Mouse (Mus musculus): ENCODE measurements around the gene Gm44805.

Gm44805 gene

GRCm38 (mm10) chr7:19681202-19681694 is at the start of gene Gm44805, which contains the start of gene Apoc4:
Gene Gm44805 (minus strand): TSS chr7:19681423.
Gene Apoc4 (minus strand): TSS chr7:19681479.
- no peak for DNase-seq

- no peak for DNase-seq
Measured at GRCm38 (mm10) chr7:19726541-19726940, 45.3 kb upstream of the Gm44805 start.

DNA sequence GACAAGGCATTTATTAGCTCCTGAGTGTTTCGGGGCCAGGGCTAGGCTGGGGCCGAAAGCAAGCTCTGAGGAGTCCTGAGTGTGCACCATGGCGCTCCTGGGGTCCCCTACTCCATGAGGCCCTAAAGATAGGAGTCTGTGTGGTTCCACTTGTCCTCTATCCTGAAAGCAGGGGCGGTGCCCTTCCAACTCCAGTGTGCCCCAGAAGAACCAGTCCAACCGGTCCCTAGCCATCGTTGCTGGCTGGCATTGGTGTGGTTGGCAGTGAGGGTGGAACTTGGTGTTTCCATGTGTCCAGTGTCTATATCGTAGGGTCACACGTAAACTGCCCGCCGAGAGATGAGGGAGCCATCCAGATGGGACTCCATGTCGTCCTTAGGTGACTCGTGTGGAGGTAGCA is 42.9 kb upstream of the Gm44805 start:
- peak; percentile 60 to 74 for DNase-seq

DNA sequence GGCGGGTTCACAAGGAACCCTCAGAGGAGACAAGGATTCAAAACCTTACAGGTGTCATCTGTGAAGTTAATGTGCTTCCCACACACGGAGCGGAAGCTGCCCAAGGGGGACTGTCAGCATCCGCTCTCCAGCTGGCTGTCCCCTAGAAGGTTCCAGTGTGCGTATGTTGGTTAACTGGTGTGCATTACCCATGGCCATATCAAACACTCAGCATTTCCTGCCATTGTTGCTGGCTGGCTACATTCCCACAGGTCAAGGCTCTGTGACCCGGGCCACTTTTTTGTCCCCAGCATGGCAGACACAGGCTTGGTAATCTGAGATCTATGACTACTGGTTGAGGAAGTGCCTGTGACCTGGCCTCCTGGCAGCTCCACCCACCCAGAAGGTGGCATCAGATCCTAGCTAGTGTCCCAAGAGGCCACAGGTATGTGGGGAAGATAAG is 41.6 kb upstream of the Gm44805 start:
- peak; percentile 77 to 82 for DNase-seq

GRCm38 (mm10) chr7:19719200-19719599 is 38.0 kb upstream of the Gm44805 start:
- DNase-seq = no peak

- no peak for DNase-seq
Measured at GRCm38 (mm10) chr7:19718297-19718952, 37.2 kb upstream of the Gm44805 start.

GRCm38 (mm10) chr7:19717346-19717745 is 36.1 kb upstream of the Gm44805 start:
- no peak for DNase-seq

DNA sequence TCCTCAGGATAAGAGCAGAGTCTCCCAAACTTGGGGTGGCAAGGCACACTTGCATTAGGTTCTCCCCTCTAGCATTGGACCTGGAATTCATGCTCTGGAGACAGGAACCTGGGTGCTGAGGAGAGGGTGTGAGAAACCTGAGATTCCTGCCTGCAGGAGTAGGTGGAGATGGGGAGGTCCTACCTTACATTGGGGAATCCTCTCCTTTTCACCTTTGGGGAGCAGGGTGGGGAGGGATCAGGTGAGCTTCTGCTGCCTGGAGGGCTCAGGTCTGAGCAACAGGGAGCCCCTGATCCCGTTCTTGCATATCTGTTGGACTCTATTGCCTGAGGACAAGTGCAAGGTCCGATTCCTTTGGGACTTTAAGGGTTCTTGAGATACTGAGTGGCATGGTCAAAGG is 35.6 kb upstream of the Gm44805 start:
- DNase-seq = no peak

DNA sequence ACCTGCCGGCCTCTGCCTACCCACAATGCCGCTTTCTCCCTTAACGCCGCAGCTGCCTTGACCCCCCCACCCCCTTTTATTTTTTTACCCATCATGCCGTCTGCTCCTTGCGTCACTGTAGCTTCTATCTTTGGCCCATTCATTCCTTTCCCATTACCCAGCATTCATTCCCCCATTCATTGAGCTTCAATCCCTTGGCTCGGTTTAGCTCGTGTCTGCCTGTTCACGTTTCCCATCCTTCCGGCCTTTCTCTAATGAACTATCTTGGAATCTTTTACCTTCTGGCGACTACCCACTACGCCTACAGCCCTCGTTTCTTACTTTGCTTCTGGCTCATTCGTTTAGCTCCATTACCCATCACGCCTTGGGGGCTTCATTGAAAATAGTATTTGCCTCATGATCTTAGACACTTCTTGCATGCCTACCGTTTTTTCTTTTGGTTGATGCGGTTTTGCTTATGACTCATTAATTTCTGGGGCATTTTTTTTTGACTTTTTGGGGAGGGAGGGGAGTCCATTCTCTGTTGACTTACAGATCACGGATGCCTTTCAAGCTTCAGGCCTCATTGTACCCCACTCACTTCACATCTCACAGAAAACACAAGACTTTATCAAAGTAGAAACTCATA is 34.9 kb upstream of the Gm44805 start:
- no peak for DNase-seq

DNA sequence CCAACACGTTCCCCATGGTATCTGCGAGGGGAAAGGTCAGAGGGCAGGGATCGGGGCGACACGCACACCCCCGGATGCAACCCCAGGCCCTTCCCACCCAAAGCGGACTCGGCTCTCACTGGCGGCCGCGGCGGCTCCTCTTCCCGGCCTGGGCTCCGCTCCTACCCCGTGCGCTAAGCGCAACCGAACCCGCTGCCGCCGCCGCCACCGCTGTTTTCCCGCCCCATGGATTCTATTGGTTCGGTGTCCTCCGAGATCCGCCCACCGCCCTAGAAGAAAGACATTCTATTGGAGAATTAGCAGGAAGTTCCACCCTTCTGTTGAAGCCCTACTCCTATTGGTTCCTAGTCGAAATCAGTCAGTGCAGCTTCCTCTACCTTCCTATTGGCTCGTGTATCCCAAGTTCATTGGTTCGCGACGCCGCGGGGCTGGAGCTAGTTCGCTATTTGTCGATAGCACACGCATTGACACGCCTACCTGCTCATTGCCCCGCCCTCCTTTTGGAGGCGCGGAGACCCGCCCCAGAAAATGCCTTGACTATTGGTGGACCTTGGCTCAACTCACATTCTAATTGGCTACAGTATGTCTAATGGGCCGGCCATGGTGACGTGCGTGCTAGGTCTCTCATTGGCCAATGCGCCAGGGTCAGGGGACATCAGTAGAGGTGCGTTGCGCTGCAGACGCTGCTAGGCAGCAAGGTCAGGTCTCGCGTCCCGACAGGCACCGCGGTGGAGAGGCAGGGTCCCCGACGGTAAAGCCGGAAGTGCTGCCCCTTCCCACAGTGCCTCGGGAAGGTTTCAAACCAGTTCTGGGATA is 34.2 kb upstream of the Gm44805 start, which contains the start of gene Tomm40:
Gene Tomm40 (minus strand): TSS at position 200 of the 816 bp plus-strand sequence.
- DNase-seq = peak; percentile 99 to 100

DNA sequence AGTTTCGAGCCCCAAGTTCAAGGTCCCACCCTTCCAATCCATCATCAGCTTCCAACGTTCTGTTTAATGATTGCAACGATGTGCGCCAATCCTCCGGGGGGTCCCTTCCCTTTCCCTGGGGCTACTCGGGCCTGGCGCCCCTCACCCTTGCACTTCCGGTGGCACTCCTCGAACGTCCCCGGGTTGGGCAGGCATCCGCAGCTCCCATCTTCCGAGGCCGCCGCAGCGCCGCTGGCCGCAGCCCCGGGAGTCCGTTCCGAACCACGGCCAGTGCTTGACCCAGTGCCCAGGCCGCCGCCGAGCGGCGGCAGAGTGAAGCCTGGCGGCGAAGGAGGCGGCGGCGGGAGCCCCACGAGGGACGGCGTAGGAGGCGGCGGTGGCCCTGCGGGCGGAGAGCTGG is 33.6 kb upstream of the Gm44805 start:
- no peak for DNase-seq

GRCm38 (mm10) chr7:19713598-19713997 is 32.4 kb upstream of the Gm44805 start:
- no peak for DNase-seq

DNA sequence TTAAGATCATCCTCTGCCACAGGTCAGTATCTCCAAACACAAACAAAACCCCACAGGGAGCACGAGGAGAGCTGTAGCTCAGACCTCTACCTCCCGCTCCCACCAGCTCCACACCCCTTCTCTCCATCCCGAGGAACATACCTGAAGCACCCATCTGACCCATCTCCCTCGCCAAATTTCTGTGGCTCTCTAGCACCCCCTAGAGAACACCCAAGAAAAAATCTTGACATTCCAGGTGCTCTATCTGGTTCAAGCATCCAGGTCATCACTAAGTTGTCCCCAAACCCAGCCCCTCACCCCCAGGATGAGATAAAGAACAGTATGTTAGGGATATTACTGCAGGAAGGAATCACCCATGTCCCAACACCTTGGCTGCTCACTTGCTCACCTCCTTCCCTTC is 32.0 kb upstream of the Gm44805 start:
- peak in 1 of 2 experiments; percentile 38 for DNase-seq

DNA sequence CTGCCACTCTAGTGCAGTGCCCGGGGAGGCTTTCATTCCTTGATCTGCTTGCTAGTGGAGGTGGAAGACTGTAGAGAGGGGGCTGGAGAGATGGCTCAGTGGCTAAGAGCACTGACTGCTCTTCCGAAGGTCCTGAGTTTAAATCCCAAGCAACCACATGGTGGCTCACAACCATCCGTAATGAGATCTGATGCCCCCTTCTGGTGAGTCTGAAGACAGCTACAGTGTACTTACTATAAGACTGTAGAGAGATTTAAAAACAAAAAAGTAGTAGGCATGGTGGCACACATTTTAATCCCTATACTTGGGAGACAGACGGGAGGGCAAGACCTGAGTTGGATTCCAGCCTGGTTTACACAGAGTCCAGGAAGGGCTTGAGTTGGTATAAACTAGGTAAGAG is 31.2 kb upstream of the Gm44805 start:
- no peak for DNase-seq

DNA sequence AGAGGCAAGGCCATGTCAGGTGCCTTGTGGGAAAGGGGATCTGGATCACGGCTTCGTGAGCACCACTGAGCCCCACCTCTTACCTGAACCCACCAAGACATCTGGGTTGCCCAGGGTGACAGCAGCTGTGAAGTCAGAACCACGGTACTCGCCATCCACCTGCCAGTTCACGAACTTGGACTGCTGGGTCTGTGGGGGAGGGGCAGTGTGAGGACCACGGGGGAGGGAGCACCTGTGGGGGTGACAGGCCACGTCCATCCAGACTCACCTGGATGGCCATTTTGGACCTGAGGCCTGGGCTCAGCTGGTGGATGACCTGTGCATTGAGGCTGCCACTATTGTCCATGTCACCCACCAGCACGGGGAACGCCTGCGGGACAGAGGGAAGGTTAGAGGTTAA is 29.4 kb upstream of the Gm44805 start:
- no peak for DNase-seq

GRCm38 (mm10) chr7:19705271-19705670 is 24.0 kb upstream of the Gm44805 start:
- no peak for DNase-seq

DNA sequence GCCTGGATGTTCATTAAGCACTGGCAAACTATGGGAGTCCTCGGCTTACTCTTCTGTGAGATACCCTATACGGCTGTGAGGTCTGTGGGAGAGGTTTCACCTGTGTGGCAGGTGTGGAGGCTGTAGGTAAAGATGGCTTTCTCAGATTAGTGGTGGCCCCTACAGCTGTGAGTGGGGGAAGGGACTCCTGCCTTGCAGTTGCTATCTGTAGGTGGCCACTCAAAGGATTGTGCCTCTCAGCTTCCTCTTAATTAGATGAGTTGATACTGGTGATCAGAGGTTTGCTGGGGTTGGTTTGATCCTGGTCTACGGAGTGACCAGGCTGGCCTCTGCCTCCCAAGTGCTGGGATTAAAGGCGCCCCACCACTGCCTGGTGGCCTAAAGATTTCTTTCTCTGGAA is 23.3 kb upstream of the Gm44805 start:
- DNase-seq = no peak

- DNase-seq = no peak
Measured at GRCm38 (mm10) chr7:19702859-19703555, 21.8 kb upstream of the Gm44805 start.

DNA sequence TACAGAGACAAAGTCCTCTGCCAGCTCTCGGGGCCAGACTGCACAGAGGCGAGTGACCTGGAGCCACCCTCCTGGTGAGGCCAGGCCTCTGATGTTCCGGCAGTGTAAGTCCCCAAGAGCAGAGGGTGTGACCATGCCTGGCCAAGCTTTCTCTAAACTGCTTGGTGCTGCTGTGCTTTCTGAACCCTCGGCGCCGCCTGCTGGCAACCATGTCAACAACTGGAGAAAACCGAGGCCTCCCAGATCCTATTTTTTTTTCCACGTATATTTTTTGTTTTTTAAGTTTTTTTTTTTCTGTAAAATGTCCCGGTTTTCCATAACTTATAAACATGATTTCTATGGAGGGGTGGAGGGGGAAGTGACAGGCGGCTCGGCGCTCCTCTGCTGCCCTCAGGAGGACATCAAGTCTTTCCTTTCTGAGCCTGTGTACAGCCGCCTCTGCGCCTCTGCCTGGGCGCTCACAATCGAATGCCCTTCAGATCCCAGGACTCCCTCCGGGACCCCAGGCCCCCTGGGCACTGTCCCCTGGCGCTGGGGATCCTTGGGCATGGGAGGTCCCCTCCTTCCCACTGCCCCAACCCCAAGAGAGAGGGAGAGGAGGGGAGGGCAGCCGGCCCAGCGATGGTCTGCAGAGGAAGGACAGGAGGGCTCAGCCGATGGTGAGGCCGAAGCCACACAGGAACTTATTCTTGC is 20.0 kb upstream of the Gm44805 start:
- DNase-seq = peak; percentile 85

DNA sequence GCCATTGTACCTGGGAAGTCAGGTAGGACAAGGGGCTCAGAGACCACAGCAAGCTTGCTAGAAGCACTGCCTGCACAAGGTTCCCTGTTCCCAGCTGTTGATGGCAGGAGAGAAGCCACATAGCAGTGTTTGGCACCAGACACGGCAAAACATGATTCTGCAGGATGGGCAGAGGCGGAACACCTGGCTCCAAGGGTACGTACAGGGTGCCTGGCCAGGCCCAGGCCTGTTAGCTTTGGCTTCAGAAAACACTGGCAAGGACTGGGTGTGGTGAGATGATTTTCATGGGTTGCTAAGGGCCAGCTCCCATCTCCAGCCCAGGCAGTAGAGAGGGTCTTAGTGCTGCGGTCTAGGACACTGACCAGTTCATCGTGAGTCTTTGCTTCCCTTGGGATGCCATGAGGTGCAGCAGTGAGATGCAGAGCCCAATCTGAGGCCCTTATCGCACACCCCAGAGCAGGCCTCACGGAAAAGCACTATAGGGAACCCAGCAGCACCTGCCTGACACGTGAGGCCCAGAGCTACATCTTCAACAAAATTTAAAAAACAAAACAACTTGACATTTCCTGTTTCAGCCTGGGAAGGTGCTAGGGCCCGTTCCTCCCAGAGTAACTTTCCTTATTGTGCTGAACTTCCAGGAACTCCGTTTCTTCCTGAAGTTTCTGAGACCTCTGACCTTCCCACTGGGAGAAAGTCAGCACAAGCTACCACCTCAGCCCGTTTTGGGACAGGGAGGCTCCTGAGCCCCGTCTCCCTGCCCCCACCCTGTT is 19.3 kb upstream of the Gm44805 start:
- no peak for DNase-seq

DNA sequence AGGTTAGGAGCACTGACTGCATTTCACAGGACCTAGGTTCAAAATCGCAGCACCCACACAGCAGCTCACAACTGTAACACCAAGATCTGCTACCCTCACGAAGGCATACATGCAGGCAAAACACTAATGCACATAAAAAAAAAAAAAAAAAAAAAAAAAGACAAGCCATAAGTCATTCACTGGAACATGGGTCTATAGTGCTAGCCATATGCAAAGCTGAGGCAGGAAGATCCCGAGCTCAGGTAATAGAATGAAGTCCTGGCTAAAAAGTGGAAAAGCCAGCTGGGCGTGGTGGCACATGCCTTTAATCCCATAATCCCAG is 18.6 kb upstream of the Gm44805 start:
- DNase-seq = no peak

All from lung, postnatal 4 days (tissue).